Mouse (Mus musculus) heart, embryonic 14.5 days (tissue): Measurements from ENCODE around the gene Ciz1. TPM values are rescaled to one million over a fixed set of nuclear protein-coding genes. Genes with fewer than 3 reads are reported as not detected.

Source experiments
- ATAC-seq: fragments of 200-750 bp; cut with Nextera tagmentation; 2 replicates; pipeline ENCODE4 v1.8.0; 2017; ENCODE audit warnings: low read depth, moderate TSS enrichment; ENCODE audit not compliant: insufficient number of reproducible peaks, insufficient read depth, low FRiP score
- H3K27ac ChIP-seq, 2 experiments: fragments of 200-500 bp in 1 of 2; fragments of 300-500 bp in 1 of 2; sonication (generic) in 1 of 2; replicated peaks in 1 of 2; 2 replicates each; pipeline ENCODE4 v1.5.1; 2012 to 2014; ENCODE audit warnings: low read depth in 2 of 2, low read length in 2 of 2, control low read depth in 1 of 2, mild to moderate bottlenecking in 1 of 2, mixed read lengths in 1 of 2; ENCODE audit not compliant: control insufficient read depth in 1 of 2, insufficient read depth in 1 of 2
- H3K27me3 ChIP-seq: fragments of 300-500 bp; sonication (generic); 2 replicates; pipeline ENCODE4 v1.6.1; 2014; ENCODE audit warnings: mild to moderate bottlenecking, low read length, control low read depth; ENCODE audit not compliant: control insufficient read depth, insufficient read depth
- H3K36me3 ChIP-seq: fragments of 300-500 bp; sonication (generic); 2 replicates; pipeline ENCODE4 v1.6.1; 2014; ENCODE audit warnings: mild to moderate bottlenecking, control low read depth, low read length, mixed read lengths; ENCODE audit not compliant: control insufficient read depth, insufficient read depth
- H3K4me1 ChIP-seq, 2 experiments: fragments of 200-500 bp in 1 of 2; fragments of 300-500 bp in 1 of 2; sonication (generic) in 1 of 2; 2 replicates each; pipeline ENCODE4 v1.6.1; 2012 to 2014; ENCODE audit warnings: low read length in 2 of 2, control low read depth in 1 of 2, mixed read lengths in 1 of 2; ENCODE audit not compliant: control insufficient read depth in 2 of 2, insufficient read depth in 2 of 2
- H3K4me2 ChIP-seq: fragments of 300-500 bp; sonication (generic); 2 replicates; pipeline ENCODE4 v1.6.1; 2014; ENCODE audit warnings: mild to moderate bottlenecking, low read length
- H3K4me3 ChIP-seq, 2 experiments: fragments of 200-500 bp in 1 of 2; fragments of 300-500 bp in 1 of 2; sonication (generic) in 1 of 2; 2 replicates each; pipeline ENCODE4 v1.5.1; 2012 to 2014; ENCODE audit warnings: low read length in 2 of 2, mild to moderate bottlenecking in 2 of 2, control low read depth in 1 of 2, low read depth in 1 of 2, moderate library complexity in 1 of 2; ENCODE audit not compliant: control insufficient read depth in 1 of 2, insufficient read depth in 1 of 2
- H3K9ac ChIP-seq: fragments of 300-500 bp; sonication (generic); 2 replicates; pipeline ENCODE4 v1.6.1; 2014; ENCODE audit warnings: mild to moderate bottlenecking, low read length
- H3K9me3 ChIP-seq: fragments of 300-500 bp; sonication (generic); 2 replicates; pipeline ENCODE4 v1.6.1; 2016; ENCODE audit warnings: low read length, control low read depth; ENCODE audit not compliant: control insufficient read depth
- WGBS: fragments of 180-500 bp; shearing (Covaris S2); extraction: QIAGEN DNeasy Blood & Tissue Kit; methylation state at CpG from one replicate; pipeline ENCODE4 v1.1.7; 2014; 5-methylcytosine and 5-hydroxymethylcytosine counted together
- polyA plus RNA-seq: library from polyadenylated mRNA; unstranded; fragments of >200 nt; fragmentation: Nextera tagmentation; extraction: Ambion mirVana; gene quantifications from 2 replicates; pipeline ENCODE4 v1.2.1, GENCODE M21; 2014

The Ciz1 gene
- polyA plus RNA-seq, 1 experiment from 2014 or later, result 28.8 TPM

DNA sequence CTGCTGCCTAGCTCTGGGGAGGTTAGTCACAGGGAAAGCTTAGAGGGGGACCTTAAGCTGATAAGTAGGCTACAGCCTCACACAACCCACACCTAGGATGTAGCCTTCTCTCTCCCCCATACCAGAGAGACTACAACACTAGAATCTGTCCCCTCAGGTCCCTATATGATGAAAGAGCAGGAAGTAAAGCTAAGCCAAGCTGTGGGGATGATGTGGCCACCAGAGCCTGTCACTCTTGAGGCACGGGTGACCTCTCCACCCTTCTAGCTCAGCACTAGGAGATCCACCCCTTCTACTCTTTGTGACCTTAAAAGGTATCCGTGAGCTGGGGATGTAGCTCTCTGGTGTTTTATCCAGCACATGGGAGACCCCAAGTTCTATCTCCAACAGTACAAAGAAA is 37.0 kb downstream of the Ciz1 start:
- Histone ChIP-seq H3K27me3 (peaks cover 2% of the 10 kb centered on the region; the same call in 1 of the 2 replicates), H3K27ac (no peak overlapping the region), H3K36me3 (no peaks in the 10 kb centered on the region), H3K4me3 (no peak overlapping the region), H3K9ac (no peak overlapping the region), H3K9me3 (no peaks in the 10 kb centered on the region), H3K4me1 (peaks cover 4 to 5% of the 10 kb centered on the region in 2 experiments; a peak in 2 of 4 replicates), H3K4me2 (no peak overlapping the region)
- no peak for ATAC-seq
- 65% methylated on average over 2 of the region's 2 CpGs for WGBS

DNA sequence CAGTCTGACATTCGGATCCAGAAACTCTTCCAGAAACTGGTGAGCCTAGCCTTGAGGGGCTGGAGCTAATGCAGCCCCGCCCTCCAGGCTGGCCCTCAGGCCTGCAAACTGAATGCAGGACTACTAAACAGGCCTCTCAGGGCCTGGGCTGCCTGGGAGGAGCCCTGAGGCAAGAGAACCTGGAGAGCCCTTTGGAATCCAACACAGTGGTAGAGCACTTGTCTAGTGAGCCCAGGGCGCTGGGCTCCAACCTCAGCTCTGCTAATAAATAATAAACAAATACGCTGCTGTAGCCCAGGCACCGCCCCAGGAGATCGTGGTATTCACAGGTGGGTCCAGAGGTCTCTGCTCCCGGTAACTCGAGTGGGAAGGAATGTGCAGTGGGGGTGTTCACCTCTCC is 38.7 kb downstream of the Ciz1 start:
- Histone ChIP-seq H3K9ac (no peak overlapping the region), H3K27ac (no peak overlapping the region), H3K27me3 (0 out of 2 replicates have a peak, but pooled peaks cover 2% of the 10 kb centered on the region), H3K4me3 (no peak overlapping the region), H3K9me3 (no peaks in the 10 kb centered on the region), H3K36me3 (no peaks in the 10 kb centered on the region), H3K4me1 (peaks cover 6 to 10% of the 10 kb centered on the region in 2 experiments; a peak in 3 of 4 replicates), H3K4me2 (no peak overlapping the region)
- WGBS, result 73% methylated on average over 8 of the region's 8 CpGs
- no peak for ATAC-seq

DNA sequence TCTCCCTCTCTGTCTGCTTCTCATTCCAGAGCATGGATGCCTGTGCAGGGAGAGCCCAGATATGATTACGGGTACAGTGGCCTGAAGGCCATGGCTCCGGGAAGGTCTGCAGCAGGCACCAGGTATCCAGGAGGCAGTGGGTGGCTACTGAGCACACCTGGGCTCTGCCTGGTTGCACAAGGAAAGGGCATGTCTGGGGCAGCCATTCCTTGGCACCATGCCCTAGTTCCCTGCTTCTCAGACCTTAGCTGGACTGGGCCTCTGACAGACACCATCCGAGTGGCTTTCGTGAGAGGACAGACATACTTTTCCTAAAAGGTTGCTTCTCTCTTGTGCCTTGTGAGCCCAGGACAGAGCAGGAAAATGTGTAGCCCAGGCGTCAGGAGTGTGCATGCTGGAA is 39.9 kb downstream of the Ciz1 start:
- Histone ChIP-seq H3K4me2 (no peak overlapping the region), H3K4me1 (peaks cover 8 to 15% of the 10 kb centered on the region in 2 experiments), H3K27me3 (no peaks in the 10 kb centered on the region), H3K9me3 (no peaks in the 10 kb centered on the region), H3K4me3 (no peak overlapping the region), H3K36me3 (no peaks in the 10 kb centered on the region), H3K27ac (peak overlapping the region; percentile 7 to 17; a peak in 2 of 4 replicates), H3K9ac (peak overlapping the region; percentile 17; the same call in 1 of the 2 replicates)
- 64% methylated on average over 5 of the region's 5 CpGs for WGBS
- no peak for ATAC-seq

DNA sequence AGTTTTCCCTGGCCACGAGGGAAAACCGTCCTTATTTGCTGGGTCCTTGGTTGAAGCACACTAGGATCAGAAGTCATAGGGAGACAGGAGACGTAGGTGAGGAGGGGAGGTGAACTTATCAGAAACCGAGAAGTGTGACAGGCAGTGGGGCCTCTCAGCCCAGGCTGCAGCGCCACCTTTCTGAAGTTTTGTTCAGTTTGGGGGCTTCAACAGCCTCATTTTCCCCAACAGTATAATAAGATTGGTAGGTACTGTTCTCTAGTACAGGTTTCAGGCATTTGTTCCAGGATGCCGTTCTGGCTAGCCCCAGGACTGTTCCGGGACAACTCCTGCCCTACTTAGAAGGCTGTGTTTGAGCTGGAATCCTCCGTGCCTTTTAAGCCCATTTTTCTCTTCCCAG is 42.8 kb downstream of the Ciz1 start:
- peak overlapping the region; percentile 84 for H3K9ac ChIP-seq
- no peaks in the 10 kb centered on the region for H3K27me3 ChIP-seq
- peaks cover 11 to 20% of the 10 kb centered on the region in 2 experiments for H3K4me1 ChIP-seq
- H3K4me2 ChIP-seq, result peak overlapping the region; percentile 93
- no peak for ATAC-seq
- H3K4me3 ChIP-seq, result peak overlapping the region; percentile 88 to 92
- no peaks in the 10 kb centered on the region for H3K9me3 ChIP-seq
- peak overlapping the region; percentile 9 to 92; a peak in 3 of 4 replicates for H3K27ac ChIP-seq
- peaks cover 16% of the 10 kb centered on the region for H3K36me3 ChIP-seq
- WGBS, result 2% methylated on average over 8 of the region's 8 CpGs

DNA sequence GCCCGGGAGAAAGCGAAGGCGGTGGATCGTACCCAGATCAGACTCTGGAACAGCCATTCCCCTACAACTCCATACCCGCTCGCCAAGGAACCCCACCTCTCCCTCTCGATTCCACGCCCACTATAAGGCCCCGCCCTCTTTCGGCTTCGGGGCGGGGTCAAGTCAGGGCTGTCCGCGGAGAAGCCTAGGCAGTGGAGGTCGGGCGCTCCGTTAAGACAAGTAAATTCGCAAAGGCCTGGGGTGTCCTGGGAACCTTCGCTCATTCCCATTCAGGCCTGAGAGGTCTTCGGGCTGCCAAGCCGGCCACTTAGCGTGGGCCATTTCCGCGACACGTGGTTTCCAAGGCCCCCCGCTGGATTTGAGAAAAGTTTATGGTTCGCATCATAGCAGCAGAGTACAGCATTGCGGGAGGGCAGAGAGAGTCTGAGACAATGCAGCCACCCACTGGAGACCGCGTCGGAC is 43.4 kb downstream of the Ciz1 start, which contains the start of gene Ptges2:
TSS of gene Ptges2 (plus strand) at position 413 of the 462 bp plus-strand sequence.
- Histone ChIP-seq H3K4me1 (peaks cover 11 to 20% of the 10 kb centered on the region in 2 experiments), H3K27me3 (no peaks in the 10 kb centered on the region), H3K4me2 (peak within 1 kb of the TSS; percentile 93), H3K9ac (peak within 1 kb of the TSS; percentile 84), H3K36me3 (peaks cover 22% of the 10 kb centered on the region), H3K9me3 (no peaks in the 10 kb centered on the region), H3K27ac (peak within 1 kb of the TSS; percentile 89 to 92), H3K4me3 (peak within 1 kb of the TSS; percentile 88 to 92)
- peak; percentile 84 for ATAC-seq
- WGBS, result under 1% methylated on average over 31 of the region's 31 CpGs

DNA sequence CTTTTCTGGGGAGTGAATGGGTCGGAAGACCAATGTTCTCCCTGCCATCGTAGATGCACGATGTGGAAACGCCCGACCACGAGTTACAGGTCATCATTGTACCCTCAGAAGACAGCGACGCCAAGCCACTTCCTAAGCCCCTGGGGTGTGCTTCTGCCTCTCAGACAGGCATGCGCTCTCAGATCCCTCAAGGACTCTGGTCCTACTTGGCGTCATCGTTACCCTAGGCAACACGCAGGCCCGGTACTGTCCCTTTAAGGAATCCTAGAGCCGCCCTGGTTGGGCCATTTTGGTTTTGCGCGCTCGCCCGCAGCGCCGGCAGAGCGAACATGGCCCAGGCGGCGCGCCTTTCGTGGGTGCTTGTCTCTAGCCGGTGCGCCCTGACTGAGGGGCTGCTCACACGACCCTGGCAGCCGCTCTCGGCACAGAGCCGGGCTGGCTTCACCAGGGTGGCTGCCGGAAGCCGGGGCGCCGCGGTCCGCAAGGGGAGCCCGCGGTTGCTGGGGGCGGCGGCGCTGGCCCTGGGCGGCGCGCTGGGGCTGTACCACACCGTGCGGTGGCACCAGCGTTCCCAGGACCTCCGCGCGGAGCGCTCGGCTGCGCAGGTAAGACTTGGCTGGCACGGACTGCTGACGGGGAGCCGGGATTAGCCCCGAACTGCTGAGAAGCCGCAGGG is 44.0 kb downstream of the Ciz1 start:
- H3K4me1 ChIP-seq, result peaks cover 11 to 20% of the 10 kb centered on the region in 2 experiments
- H3K4me2 ChIP-seq, result peak overlapping the region; percentile 93
- WGBS, result under 1% methylated on average over 52 of the region's 59 CpGs
- H3K4me3 ChIP-seq, result peak overlapping the region; percentile 88 to 92
- ATAC-seq, result peak; percentile 91
- H3K9me3 ChIP-seq, result no peaks in the 10 kb centered on the region
- H3K27me3 ChIP-seq, result no peaks in the 10 kb centered on the region
- peak overlapping the region; percentile 89 to 92 for H3K27ac ChIP-seq
- peak overlapping the region; percentile 84 for H3K9ac ChIP-seq
- H3K36me3 ChIP-seq, result peaks cover 28% of the 10 kb centered on the region

DNA sequence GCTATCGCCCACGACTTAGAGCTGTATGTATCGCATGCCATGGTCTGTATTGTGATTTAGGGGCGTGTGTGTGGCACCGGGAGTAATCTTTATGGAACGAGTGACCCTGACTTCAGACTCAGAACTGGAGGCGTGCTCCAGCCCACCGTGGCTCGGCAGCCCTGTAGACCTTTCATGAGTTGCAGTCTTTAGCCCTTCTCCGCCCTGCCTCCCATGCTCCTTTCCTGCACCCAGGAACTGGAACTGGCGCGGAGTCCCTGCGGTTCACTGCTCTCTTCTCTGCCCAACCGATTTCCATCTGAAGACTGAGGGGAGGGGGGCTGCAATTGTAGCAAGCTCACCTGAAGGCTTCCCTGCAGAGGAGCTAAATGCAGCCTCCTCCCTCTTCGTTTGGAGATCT is 44.6 kb downstream of the Ciz1 start:
- ATAC-seq, result no peak
- under 1% methylated on average over 15 of the region's 15 CpGs for WGBS
- H3K27me3 ChIP-seq, result no peaks in the 10 kb centered on the region
- H3K36me3 ChIP-seq, result peaks cover 34% of the 10 kb centered on the region
- H3K9ac ChIP-seq, result peak overlapping the region; percentile 84
- H3K4me2 ChIP-seq, result peak overlapping the region; percentile 93
- no peaks in the 10 kb centered on the region for H3K9me3 ChIP-seq
- H3K4me1 ChIP-seq, result peaks cover 11 to 20% of the 10 kb centered on the region in 2 experiments
- H3K27ac ChIP-seq, result peak overlapping the region in 1 of 2 experiments; percentile 92; a peak in 2 of 4 replicates
- H3K4me3 ChIP-seq, result peak overlapping the region; percentile 88 to 92
